Mouse (Mus musculus) stomach, embryonic 16.5 days (tissue): Measurements from ENCODE around the gene Usp7. TPM values are rescaled to one million over a fixed set of nuclear protein-coding genes. Genes with fewer than 3 reads are reported as not detected.
"Not testable (repeated sequence)": the region's sequence is repeated elsewhere in the genome, so short reads cannot be mapped to it uniquely, and the experiment has no call there.

Experiments
- ATAC-seq: fragments of 200-750 bp; cut with Nextera tagmentation; 2 replicates; pipeline ENCODE4 v1.8.0; 2017; ENCODE audit warnings: moderate number of reproducible peaks, moderate TSS enrichment; ENCODE audit not compliant: insufficient read depth, low FRiP score
- H3K27ac ChIP-seq: fragments of 300-500 bp; sonication (generic); 2 replicates; pipeline ENCODE4 v1.5.1; 2014; ENCODE audit warnings: low read length
- H3K27me3 ChIP-seq: fragments of 300-500 bp; sonication (generic); 2 replicates; pipeline ENCODE4 v1.6.1; 2014; ENCODE audit warnings: low read length, control low read depth, mixed read lengths; ENCODE audit not compliant: control insufficient read depth, insufficient read depth
- H3K36me3 ChIP-seq: fragments of 300-500 bp; sonication (generic); 2 replicates; pipeline ENCODE4 v1.6.1; 2014; ENCODE audit warnings: low read length; ENCODE audit not compliant: control insufficient read depth, insufficient read depth
- H3K4me1 ChIP-seq: fragments of 300-500 bp; sonication (generic); 2 replicates; pipeline ENCODE4 v1.6.1; 2014; ENCODE audit warnings: low read length, control low read depth, mixed read lengths; ENCODE audit not compliant: control insufficient read depth, insufficient read depth
- H3K4me2 ChIP-seq: fragments of 300-500 bp; sonication (generic); 2 replicates; pipeline ENCODE4 v1.6.1; 2014; ENCODE audit warnings: low read depth, low read length, mixed read lengths
- H3K4me3 ChIP-seq: fragments of 300-500 bp; sonication (generic); replicated peaks from 2 replicates; pipeline ENCODE4 v1.5.1; 2014; ENCODE audit warnings: mild to moderate bottlenecking, low read length
- H3K9ac ChIP-seq: fragments of 300-500 bp; sonication (generic); 2 replicates; pipeline ENCODE4 v1.6.1; 2014; ENCODE audit warnings: low read length
- H3K9me3 ChIP-seq: fragments of 300-500 bp; sonication (generic); replicated peaks from 2 replicates; pipeline ENCODE4 v1.6.1; 2016; ENCODE audit warnings: low read length, control low read depth; ENCODE audit not compliant: control insufficient read depth
- WGBS: fragments of 180-500 bp; shearing (Covaris S2); extraction: QIAGEN DNeasy Blood & Tissue Kit; methylation state at CpG from one replicate; pipeline ENCODE4 v1.1.7; 2014; 5-methylcytosine and 5-hydroxymethylcytosine counted together
- polyA plus RNA-seq: library from polyadenylated mRNA; unstranded; fragments of >200 nt; fragmentation: Nextera tagmentation; extraction: Ambion mirVana; gene quantifications from 2 replicates; pipeline ENCODE4 v1.2.1, GENCODE M21; 2015

Gene Usp7
- polyA plus RNA-seq, 1 experiment from 2014 or later = 24.4 TPM

GRCm38 (mm10) chr16:8737666-8738541 lies 54.2 kb downstream of the Usp7 start:
- peak overlapping the region; percentile 89 for H3K4me2 ChIP-seq
- peak overlapping the region; percentile 85 for H3K4me3 ChIP-seq
- H3K9ac ChIP-seq = peak overlapping the region; percentile 96
- no peaks in the 10 kb centered on the region for H3K27me3 ChIP-seq
- no peaks in the 10 kb centered on the region for H3K36me3 ChIP-seq
- ATAC-seq = peak; percentile 35; the same call in 1 of the 2 replicates
- WGBS = under 1% methylated on average over 81 of the region's 110 CpGs
- peak overlapping the region; percentile 88 for H3K27ac ChIP-seq
- no peaks in the 10 kb centered on the region for H3K9me3 ChIP-seq
- H3K4me1 ChIP-seq = peaks cover 33% of the 10 kb centered on the region

GRCm38 (mm10) chr16:8737341-8737665 lies 54.8 kb downstream of the Usp7 start:
- Histone ChIP-seq H3K4me3 (peak overlapping the region; percentile 85), H3K36me3 (no peaks in the 10 kb centered on the region), H3K27ac (peak overlapping the region; percentile 88; the same call in 1 of the 2 replicates), H3K4me1 (peaks cover 33% of the 10 kb centered on the region), H3K9ac (peak overlapping the region; percentile 96), H3K4me2 (peak overlapping the region; percentile 89), H3K27me3 (no peaks in the 10 kb centered on the region), H3K9me3 (no peaks in the 10 kb centered on the region)
- 0 out of 2 replicates have a peak, but pooled peaks have one; percentile 14 for ATAC-seq
- WGBS = under 1% methylated on average over 11 of the region's 11 CpGs

GRCm38 (mm10) chr16:8736757-8737156 lies 55.4 kb downstream of the Usp7 start:
- Histone ChIP-seq H3K27me3 (no peaks in the 10 kb centered on the region), H3K9ac (peak overlapping the region; percentile 96), H3K9me3 (no peaks in the 10 kb centered on the region), H3K4me2 (peak overlapping the region; percentile 89), H3K36me3 (no peaks in the 10 kb centered on the region), H3K27ac (peak overlapping the region; percentile 0; the same call in 1 of the 2 replicates), H3K4me1 (peaks cover 37% of the 10 kb centered on the region), H3K4me3 (peak overlapping the region; percentile 85)
- 2% methylated on average over 7 of the region's 7 CpGs for WGBS
- ATAC-seq = no peak

- Histone ChIP-seq H3K27me3 (no peaks in the 10 kb centered on the region), H3K9me3 (no peaks in the 10 kb centered on the region), H3K4me2 (peak overlapping the region; percentile 89), H3K36me3 (no peaks in the 10 kb centered on the region), H3K4me3 (peak overlapping the region; percentile 85), H3K9ac (peak overlapping the region; percentile 96), H3K27ac (0 out of 2 replicates have a peak overlapping the region, but pooled peaks have one; percentile 0), H3K4me1 (peaks cover 43% of the 10 kb centered on the region)
- no peak for ATAC-seq
- whole genome bisulfite sequencing = 8% methylated on average over 8 of the region's 8 CpGs
Observed at GRCm38 (mm10) chr16:8736032-8736431, 56.1 kb downstream of the Usp7 start.

- 76% methylated on average over 4 of the region's 4 CpGs for WGBS
- H3K4me1 ChIP-seq = peaks cover 53% of the 10 kb centered on the region
Observed at GRCm38 (mm10) chr16:8734693-8735092, 57.4 kb downstream of the Usp7 start.

GRCm38 (mm10) chr16:8733624-8734023 lies 58.5 kb downstream of the Usp7 start:
- Histone ChIP-seq H3K36me3 (no peaks in the 10 kb centered on the region), H3K4me3 (no peak overlapping the region), H3K27me3 (no peaks in the 10 kb centered on the region), H3K4me2 (no peak overlapping the region), H3K27ac (no peak overlapping the region), H3K4me1 (peaks cover 55% of the 10 kb centered on the region), H3K9ac (no peak overlapping the region), H3K9me3 (no peaks in the 10 kb centered on the region)
- ATAC-seq = no peak
- 88% methylated on average over 4 of the region's 4 CpGs for WGBS

More at GRCm38 (mm10) chr16:8734693-8735092, 57.4 kb downstream of the Usp7 start:
- Histone ChIP-seq H3K4me2 (no peak overlapping the region), H3K9ac (no peak overlapping the region), H3K9me3 (no peaks in the 10 kb centered on the region), H3K4me3 (no peak overlapping the region), H3K27ac (no peak overlapping the region), H3K27me3 (no peaks in the 10 kb centered on the region), H3K36me3 (no peaks in the 10 kb centered on the region)
- ATAC-seq = no peak

GRCm38 (mm10) chr16:8732450-8732849 lies 59.7 kb downstream of the Usp7 start:
- not testable (repeated sequence) for H3K4me3 ChIP-seq, H3K9ac ChIP-seq, ATAC-seq, H3K9me3 ChIP-seq, H3K4me2 ChIP-seq, H3K27ac ChIP-seq, H3K27me3 ChIP-seq, H3K36me3 ChIP-seq
- 87% methylated on average over 3 of the region's 4 CpGs for WGBS
- H3K4me1 ChIP-seq = peaks cover 55% of the 10 kb centered on the region

- Histone ChIP-seq H3K9me3 (no peaks in the 10 kb centered on the region), H3K4me3 (no peak overlapping the region), H3K4me1 (peaks cover 48% of the 10 kb centered on the region), H3K4me2 (no peak overlapping the region), H3K27ac (no peak overlapping the region), H3K27me3 (no peaks in the 10 kb centered on the region), H3K36me3 (no peaks in the 10 kb centered on the region), H3K9ac (no peak overlapping the region)
- no peak for ATAC-seq
- WGBS = 76% methylated on average over 7 of the region's 7 CpGs
Observed at GRCm38 (mm10) chr16:8731630-8732029, 60.5 kb downstream of the Usp7 start.

GRCm38 (mm10) chr16:8728111-8728748 lies 63.9 kb downstream of the Usp7 start:
- Histone ChIP-seq H3K9me3 (no peaks in the 10 kb centered on the region), H3K9ac (no peak overlapping the region), H3K4me2 (no peak overlapping the region), H3K4me3 (no peak overlapping the region), H3K27ac (no peak overlapping the region), H3K4me1 (peaks cover 25% of the 10 kb centered on the region), H3K27me3 (no peaks in the 10 kb centered on the region), H3K36me3 (no peaks in the 10 kb centered on the region)
- ATAC-seq = no peak
- 88% methylated on average over 5 of the region's 5 CpGs for WGBS
